Mouse (Mus musculus) C2C12 (cell line): Measurements from ENCODE around the gene Rps21. TPM values are rescaled to one million over a fixed set of nuclear protein-coding genes. Genes with fewer than 3 reads are reported as not detected.
A peak's percentile ranks its signal among the peaks of the same experiment; 100 is the strongest.

Experiments used
- H3K27me3 ChIP-seq: one replicate; pipeline ENCODE4 v1.6.1; 2011; ENCODE audit not compliant: control insufficient read depth, insufficient read depth, insufficient read length
- H3K36me3 ChIP-seq: one replicate; pipeline ENCODE4 v1.6.1; 2011; ENCODE audit not compliant: control insufficient read depth, insufficient read depth
- H3K4me3 ChIP-seq: one replicate; pipeline ENCODE4 v1.5.1; 2011; ENCODE audit warnings: mild to moderate bottlenecking, control low read depth; ENCODE audit not compliant: poor library complexity, insufficient read depth, severe bottlenecking
- H3K79me2 ChIP-seq: one replicate; pipeline ENCODE4 v1.6.1; 2011; ENCODE audit not compliant: control insufficient read depth, insufficient read depth
- H3K79me3 ChIP-seq: one replicate; pipeline ENCODE4 v1.6.1; 2011; ENCODE audit warnings: low read depth, control low read depth
- H3ac ChIP-seq: one replicate; pipeline ENCODE3; 2011; ENCODE audit warnings: low read depth; ENCODE audit not compliant: control insufficient read depth, insufficient read length
- CEBPB ChIP-seq: IDR thresholded peaks from one replicate; pipeline ENCODE4 v1.6.1; 2011; ENCODE audit warnings: low read depth, mild to moderate bottlenecking, control low read depth, moderate library complexity
- CTCF ChIP-seq: IDR thresholded peaks from one replicate; pipeline ENCODE4 v1.5.1; 2011; ENCODE audit not compliant: control insufficient read depth, insufficient read depth, insufficient read length
- FOSL1 ChIP-seq: IDR thresholded peaks from one replicate; pipeline ENCODE4 v1.8.0; 2011; ENCODE audit warnings: mild to moderate bottlenecking, low read length; ENCODE audit not compliant: poor library complexity, insufficient read depth, severe bottlenecking
- MAX ChIP-seq: IDR thresholded peaks from one replicate; pipeline ENCODE4 v1.6.1; 2011; ENCODE audit warnings: mild to moderate bottlenecking, control low read depth
- MYOD1 ChIP-seq: IDR thresholded peaks from one replicate; pipeline ENCODE4 v1.6.1; 2011; ENCODE audit warnings: low read depth; ENCODE audit not compliant: control insufficient read depth, insufficient read length
- MYOG ChIP-seq: IDR thresholded peaks from one replicate; pipeline ENCODE4 v1.6.1; 2011; ENCODE audit not compliant: control insufficient read depth, insufficient read length; ENCODE audit errors: extremely low read depth
- USF1 ChIP-seq: IDR thresholded peaks from one replicate; pipeline ENCODE4 v1.6.1; 2011; ENCODE audit warnings: low read depth, mild to moderate bottlenecking, control low read depth, moderate library complexity
- polyA plus RNA-seq: library from polyadenylated mRNA; unstranded; fragments of >200 nt; fragmentation: generic; extraction: Trizol; gene quantifications from one replicate; pipeline ENCODE4 v1.2.1, GENCODE M21; 2012; ENCODE audit warnings: missing spikeins

Gene Rps21
- polyA plus RNA-seq, 1 experiment = 5,244 TPM

DNA sequence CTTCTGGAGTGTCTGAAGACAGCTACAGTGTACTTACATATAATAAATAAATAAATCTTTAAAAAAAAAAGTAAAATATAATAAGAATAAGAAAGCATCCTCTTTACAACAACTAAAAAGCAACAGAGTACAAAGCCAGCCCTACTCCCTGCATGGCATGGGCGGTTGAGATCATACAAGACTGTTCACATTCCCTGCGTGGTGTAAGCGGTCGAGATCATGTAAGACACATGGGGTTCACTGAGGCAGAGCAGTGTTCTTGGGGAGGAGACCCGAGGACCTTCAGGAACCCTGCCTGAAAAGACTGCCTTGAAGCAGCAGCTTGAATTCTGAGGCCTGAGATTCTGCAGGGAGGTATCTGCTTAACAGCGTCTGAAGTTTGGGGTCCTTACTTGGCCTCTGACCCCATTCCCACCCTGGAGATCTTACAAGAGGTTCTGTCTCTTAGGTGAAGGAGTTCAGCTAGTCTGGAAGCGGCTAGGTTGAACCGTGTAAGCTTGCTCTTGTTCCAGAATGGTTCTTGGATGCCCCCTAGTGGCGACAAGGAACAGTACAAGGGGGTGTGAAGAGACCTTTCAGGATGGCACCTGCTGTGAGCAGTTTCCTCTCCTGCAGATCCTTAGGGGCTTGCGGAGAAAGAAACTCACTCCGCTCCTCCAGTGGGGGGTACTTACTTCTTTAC is 6.1 kb upstream of the Rps21 start:
- peaks cover 10% of the 10 kb centered on the region for H3K79me2 ChIP-seq
- no peak overlapping the region for H3K4me3 ChIP-seq
- H3K27me3 ChIP-seq = no peaks in the 10 kb centered on the region
- TF ChIP-seq MYOD1 (peak; percentile 38), CTCF (peak; percentile 79), MAX (no peak)
- no peak overlapping the region for H3ac ChIP-seq
- peaks cover 1% of the 10 kb centered on the region for H3K79me3 ChIP-seq
- H3K36me3 ChIP-seq = no peaks in the 10 kb centered on the region

- no peak overlapping the region for H3K4me3 ChIP-seq
- peaks cover 4% of the 10 kb centered on the region for H3K79me3 ChIP-seq
- H3K79me2 ChIP-seq = peaks cover 16% of the 10 kb centered on the region
- H3K36me3 ChIP-seq = no peaks in the 10 kb centered on the region
- no peak overlapping the region for H3ac ChIP-seq
- TF ChIP-seq USF1 = no peak
- no peak for TF ChIP-seq FOSL1
- no peak for TF ChIP-seq CTCF
- no peak for TF ChIP-seq MYOD1
- no peak for TF ChIP-seq MYOG
- TF ChIP-seq MAX = no peak
- no peak for TF ChIP-seq CEBPB
- no peaks in the 10 kb centered on the region for H3K27me3 ChIP-seq
These were observed 5.3 kb upstream of the Rps21 start for GRCm38 (mm10) chr2:180251838-180252237.

GRCm38 (mm10) chr2:180254436-180255209 is 2.6 kb upstream of the Rps21 start:
- H3K79me2 ChIP-seq = peaks cover 40% of the 10 kb centered on the region
- no peak for TF ChIP-seq CTCF
- no peak for TF ChIP-seq USF1
- no peak for TF ChIP-seq MYOD1
- no peak for TF ChIP-seq MYOG
- TF ChIP-seq CEBPB = no peak
- TF ChIP-seq FOSL1 = no peak
- TF ChIP-seq MAX = no peak
- H3K79me3 ChIP-seq = peaks cover 24% of the 10 kb centered on the region
- no peak overlapping the region for H3K4me3 ChIP-seq
- H3K36me3 ChIP-seq = peaks cover 21% of the 10 kb centered on the region
- no peaks in the 10 kb centered on the region for H3K27me3 ChIP-seq
- H3ac ChIP-seq = no peak overlapping the region

- Histone ChIP-seq H3K79me2 (peaks cover 42% of the 10 kb centered on the region), H3K4me3 (no peak overlapping the region), H3ac (no peak overlapping the region), H3K79me3 (peaks cover 24% of the 10 kb centered on the region), H3K27me3 (no peaks in the 10 kb centered on the region), H3K36me3 (peaks cover 32% of the 10 kb centered on the region)
- TF ChIP-seq FOSL1 = no peak
- TF ChIP-seq MYOD1 = no peak
- TF ChIP-seq CTCF = no peak
These were observed 1.5 kb upstream of the Rps21 start for GRCm38 (mm10) chr2:180255701-180256100.

DNA sequence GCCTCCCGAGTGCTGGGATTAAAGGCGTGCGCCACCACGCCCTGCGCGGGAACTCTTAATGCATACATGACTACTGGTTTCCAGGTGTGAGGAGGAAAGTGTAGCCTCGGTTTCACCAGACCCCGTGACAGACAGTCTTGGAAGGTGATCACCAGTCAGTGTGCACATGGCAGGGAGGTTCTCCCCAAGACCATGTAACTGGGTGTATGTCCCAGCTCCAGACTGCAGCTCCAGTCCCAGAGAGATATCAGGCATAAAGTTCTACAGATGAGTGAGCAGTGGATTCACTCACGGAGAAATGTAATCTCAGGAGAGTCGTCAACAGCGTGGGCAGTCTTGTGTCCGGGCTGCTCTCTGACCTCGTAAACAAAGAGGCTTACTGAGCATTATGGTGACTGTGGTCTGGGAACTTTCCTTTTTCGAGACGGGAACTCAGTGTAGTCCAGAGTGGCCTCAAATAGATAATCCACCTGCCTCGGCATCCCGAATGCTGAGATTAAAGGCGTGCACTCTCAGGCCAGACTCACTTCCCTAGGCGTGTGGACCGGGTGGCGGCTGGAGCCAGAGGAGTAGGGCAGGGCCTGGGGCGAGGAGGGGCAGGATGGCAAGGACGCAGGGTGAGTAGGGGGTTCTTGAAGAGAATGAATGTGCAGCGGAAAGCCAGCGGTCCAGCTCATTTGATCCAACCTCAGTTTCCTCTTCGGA is 729 bp upstream of the Rps21 start:
- Histone ChIP-seq H3K36me3 (peaks cover 38% of the 10 kb centered on the region), H3K4me3 (peak overlapping the region; percentile 96), H3K79me2 (peaks cover 42% of the 10 kb centered on the region), H3ac (peak overlapping the region; percentile 90), H3K79me3 (peaks cover 24% of the 10 kb centered on the region), H3K27me3 (no peaks in the 10 kb centered on the region)
- TF ChIP-seq MYOD1 (no peak), MAX (no peak), FOSL1 (no peak), CEBPB (no peak)
